Mouse (Mus musculus) cerebellum, adult 9-10 months (tissue): ENCODE data around the gene Gm5916.

ENCODE experiments used
- DNase-seq: peaks from one replicate; pipeline ENCODE4 v3.0.0; 2022

Gene Gm5916

DNA sequence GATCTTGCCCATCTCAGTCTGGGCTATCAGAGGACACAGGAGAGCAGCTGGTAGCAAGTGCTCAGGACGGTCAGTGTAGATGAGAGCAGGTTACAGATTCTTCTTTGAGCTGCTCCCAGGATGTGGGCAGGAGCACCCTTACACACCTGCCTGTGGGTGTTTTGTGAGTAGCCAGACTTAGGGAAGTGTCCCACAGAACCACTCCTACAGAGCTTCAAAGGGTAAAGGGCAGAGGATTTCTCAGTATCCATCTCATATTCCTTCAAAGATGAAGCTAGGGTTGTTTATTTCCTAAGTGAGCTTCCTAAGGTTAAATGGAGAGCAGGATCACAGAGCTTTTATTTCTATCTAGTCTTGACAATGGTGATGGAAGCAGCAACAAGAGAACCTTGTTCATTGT, at the start of gene Gm5916:
Gene Gm5916 (minus strand): TSS at position 101 of the 400 bp plus-strand sequence.
- no peak for DNase-seq
